Mouse (Mus musculus): ENCODE results near the gene Zfp36. TPM values are rescaled to one million over a fixed set of nuclear protein-coding genes. Genes with fewer than 3 reads are reported as not detected.

Gene Zfp36
- total and polyA plus RNA-seq, 3 experiments: 0.50 to 2.8 TPM; not detected in 1

DNA sequence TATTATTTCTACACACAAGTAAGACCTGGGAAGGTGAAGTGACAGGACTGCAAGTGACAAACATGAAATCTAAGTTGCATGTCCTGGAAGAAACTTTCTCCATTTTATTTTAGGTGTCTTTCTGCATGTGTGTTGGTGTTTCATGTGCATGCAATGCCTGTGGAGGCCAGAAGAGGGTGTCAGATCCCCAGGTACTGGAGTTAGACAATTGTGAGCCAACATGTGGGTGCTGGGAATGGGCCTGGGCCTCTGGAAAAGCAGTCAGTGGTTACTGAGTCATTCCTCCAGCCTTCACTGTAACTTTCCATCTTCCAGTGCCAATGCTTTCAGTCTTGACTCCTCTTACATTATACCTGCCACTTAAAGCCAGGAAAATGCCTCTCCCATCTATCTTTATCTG lies 37.3 kb upstream of the Zfp36 start:
- Histone ChIP-seq H3K79me2 (ENCODE audit: control insufficient read depth, insufficient read depth, low read length, poor library complexity) (no peaks in the 10 kb centered on the region), H3K36me3 (ENCODE audit: control insufficient read depth in 1 of 2, insufficient read depth in 2 of 2, low read length in 2 of 2) (peaks cover 0 to 27% of the 10 kb centered on the region in 2 experiments; a peak in 2 of 4 replicates)
- peak; percentile 42 for DNase-seq (ENCODE audit: low read depth, low spot score)

GRCm38 (mm10) chr7:28412826-28413225 lies 32.8 kb upstream of the Zfp36 start:
- peaks cover 0 to 19% of the 10 kb centered on the region in 2 experiments; a peak in 2 of 4 replicates for H3K36me3 ChIP-seq (ENCODE audit: control insufficient read depth in 1 of 2, insufficient read depth in 2 of 2, low read length in 2 of 2)
- no peak overlapping the region for H3K9ac ChIP-seq (ENCODE audit: control insufficient read depth, low read depth, low read length, poor library complexity, severe bottlenecking)
- H3K4me1 ChIP-seq (ENCODE audit: control insufficient read depth in 1 of 2, insufficient read depth in 2 of 2, low read length in 2 of 2): no peaks in the 10 kb centered on the region
- H3K4me3 ChIP-seq (ENCODE audit: control insufficient read depth in 1 of 2, insufficient read depth in 1 of 2, low read depth in 2 of 2, low read length in 2 of 2): no peak overlapping the region
- no peaks in the 10 kb centered on the region for H3K9me3 ChIP-seq (replicated peaks; ENCODE audit: insufficient read depth, low read length)
- DNase-seq (ENCODE audit: low read depth, low spot score): peak; percentile 34
- no peak overlapping the region for H3K27ac ChIP-seq (ENCODE audit: control insufficient read depth, low read depth, low read length)
- no peaks in the 10 kb centered on the region for H3K79me2 ChIP-seq (ENCODE audit: control insufficient read depth, insufficient read depth, low read length, poor library complexity)
- no peaks in the 10 kb centered on the region for H3K27me3 ChIP-seq (ENCODE audit: control insufficient read depth in 1 of 2, insufficient read depth in 2 of 2, low read length in 2 of 2)
- TF ChIP-seq SMC3 (IDR thresholded peaks at IDR 0.05; ENCODE audit: low read depth, low read length) (peak; percentile 30; the same call in 1 of the 2 replicates), MXI1 (IDR thresholded peaks at IDR 0.05; ENCODE audit: low read depth, low read length) (no peak), USF1 (IDR thresholded peaks at IDR 0.05; ENCODE audit: low read depth, low read length) (no peak), ZMIZ1 (IDR thresholded peaks at IDR 0.05; ENCODE audit: low read depth, low read length) (no peak), RCOR1 (IDR thresholded peaks at IDR 0.05; ENCODE audit: low read depth, low read length) (no peak), KAT2A (conservative IDR thresholded peaks at IDR 0.05; ENCODE audit: low read depth, low read length) (no peak), POLR2A (IDR thresholded peaks at IDR 0.05; ENCODE audit: control insufficient read depth in 1 of 2, insufficient read depth in 1 of 2, low read depth in 1 of 2, low read length in 2 of 2, poor library complexity in 1 of 2) (no peak), MAX (IDR thresholded peaks at IDR 0.05; ENCODE audit: low read length) (no peak), POLR2AphosphoS2 (IDR thresholded peaks at IDR 0.05; ENCODE audit: low read length) (no peak), CTCF (IDR thresholded peaks at IDR 0.05 in 2 of 3, conservative IDR thresholded peaks at IDR 0.05 in 1 of 3; ENCODE audit: control insufficient read depth in 1 of 3, insufficient read depth in 1 of 3, low read depth in 2 of 3, low read length in 3 of 3, poor library complexity in 1 of 3, severe bottlenecking in 1 of 3) (peak in 2 of 3 experiments; percentile 7 to 36; a peak in 3 of 6 replicates), MAFK (IDR thresholded peaks at IDR 0.05; ENCODE audit: borderline replicate concordance, low read depth, low read length) (no peak), ETS1 (IDR thresholded peaks at IDR 0.05; ENCODE audit: low read depth, low read length) (no peak), GATA1 (IDR thresholded peaks at IDR 0.05; ENCODE audit: low read depth, low read length) (no peak), SIN3A (IDR thresholded peaks at IDR 0.05; ENCODE audit: low read length) (no peak)

More for the DNA sequence above, 37.3 kb upstream of the Zfp36 start:
- Histone ChIP-seq H3K4me3 (ENCODE audit: control insufficient read depth in 1 of 2, insufficient read depth in 1 of 2, low read depth in 2 of 2, low read length in 2 of 2) (no peak overlapping the region), H3K9ac (ENCODE audit: control insufficient read depth, low read depth, low read length, poor library complexity, severe bottlenecking) (no peak overlapping the region), H3K9me3 (replicated peaks; ENCODE audit: insufficient read depth, low read length) (no peaks in the 10 kb centered on the region), H3K27me3 (ENCODE audit: control insufficient read depth in 1 of 2, insufficient read depth in 2 of 2, low read length in 2 of 2) (no peaks in the 10 kb centered on the region), H3K27ac (ENCODE audit: control insufficient read depth, low read depth, low read length) (no peak overlapping the region), H3K4me1 (ENCODE audit: control insufficient read depth in 1 of 2, insufficient read depth in 2 of 2, low read length in 2 of 2) (no peaks in the 10 kb centered on the region)
- TF ChIP-seq NRF1 (IDR thresholded peaks at IDR 0.05; ENCODE audit: insufficient read depth, low read depth, low read length, poor library complexity, severe bottlenecking) (no peak), POLR2A (IDR thresholded peaks at IDR 0.05; ENCODE audit: control insufficient read depth in 1 of 2, insufficient read depth in 1 of 2, low read depth in 1 of 2, low read length in 2 of 2, poor library complexity in 1 of 2) (no peak), MEF2A (IDR thresholded peaks at IDR 0.05; ENCODE audit: extremely low read depth, insufficient replicate concordance, low read depth, low read length, poor library complexity, severe bottlenecking) (no peak), NELFE (IDR thresholded peaks at IDR 0.05; ENCODE audit: low read depth, low read length) (no peak), RCOR1 (IDR thresholded peaks at IDR 0.05; ENCODE audit: low read depth, low read length) (no peak), MAFK (IDR thresholded peaks at IDR 0.05; ENCODE audit: borderline replicate concordance, low read depth, low read length) (no peak), GATA1 (IDR thresholded peaks at IDR 0.05; ENCODE audit: low read depth, low read length) (no peak), ZMIZ1 (IDR thresholded peaks at IDR 0.05; ENCODE audit: low read depth, low read length) (no peak), RAD21 (IDR thresholded peaks at IDR 0.05; ENCODE audit: low read depth, low read length) (peak; percentile 31), E2F4 (IDR thresholded peaks at IDR 0.05; ENCODE audit: borderline replicate concordance, low read depth, low read length) (no peak), CTCF (IDR thresholded peaks at IDR 0.05 in 2 of 3, conservative IDR thresholded peaks at IDR 0.05 in 1 of 3; ENCODE audit: control insufficient read depth in 1 of 3, insufficient read depth in 1 of 3, low read depth in 2 of 3, low read length in 3 of 3, poor library complexity in 1 of 3, severe bottlenecking in 1 of 3) (peak; percentile 43 to 59 (median 50)), TBP (IDR thresholded peaks at IDR 0.05; ENCODE audit: low read depth, low read length) (no peak), UBTF (IDR thresholded peaks at IDR 0.05; ENCODE audit: borderline replicate concordance, insufficient read depth, low read depth, low read length) (no peak), SMC3 (IDR thresholded peaks at IDR 0.05; ENCODE audit: low read depth, low read length) (peak; percentile 38), MAZ (IDR thresholded peaks at IDR 0.05; ENCODE audit: low read depth, low read length) (no peak), HCFC1 (IDR thresholded peaks at IDR 0.05; ENCODE audit: low read depth, low read length) (no peak)
